Mouse (Mus musculus) left cerebral cortex, postnatal 14 days (tissue): ENCODE data around the gene Agrn. TPM values are rescaled to one million over a fixed set of nuclear protein-coding genes. Genes with fewer than 3 reads are reported as not detected.

ENCODE experiments used
- DNase-seq, 2 experiments: peaks; one replicate each; pipeline ENCODE4 v3.0.0; 2021 to 2022; ENCODE audit warnings: low spot score in 2 of 2, mixed read lengths in 1 of 2
- intact Hi-C: fragments of 180-260 bp; cut with DNase I; formaldehyde crosslinking; loops from one replicate; pipeline ENCODE4 v1.15.1; 2025
- long read RNA-seq, 2 experiments: library from polyadenylated mRNA; stranded (forward); transcript quantifications; one replicate each; pipeline ENCODE4 v2.0.0; 2021
- total RNA-seq, 2 experiments: library from RNA; stranded (reverse); gene quantifications; 2 replicates each; pipeline ENCODE4 v1.2.3; 2021

Gene Agrn
- total RNA-seq: 100 to 1,000 TPM; 184 to 198 TPM
- long read RNA-seq, experiment 1, full-length matches to known transcripts: 3 of 34 reads
- long read RNA-seq, experiment 1, partial matches to known transcripts: 14 of 34 reads
- long read RNA-seq, experiment 1, other reads (novel, unspliced or antisense): 17 of 34 reads
- long read RNA-seq, experiment 2, full-length matches to known transcripts: 3 of 36 reads
- long read RNA-seq, experiment 2, partial matches to known transcripts: 16 of 36 reads
- long read RNA-seq, experiment 2, other reads (novel, unspliced or antisense): 17 of 36 reads

GRCm38 (mm10) chr4:156197131-156197828 is at the start of gene Agrn:
Gene Agrn, minus strand, starts transcription at chr4:156197488.
- intact Hi-C loops: loop anchor here (2.0 kb wide), 1 partner anchor 38 kb away; the partner anchor contains the start of gene Plekhn1
- peak in 1 of 2 experiments; percentile 53 for DNase-seq

- intact Hi-C loops: no loop called here
- no peak for DNase-seq
Measured at GRCm38 (mm10) chr4:156236651-156237447, 39.6 kb upstream of the Agrn start.

- intact Hi-C loops: loop anchor here (2.0 kb wide), 1 partner anchor 39 kb away; the partner anchor contains the start of gene Agrn
- peak; percentile 86 to 91 for DNase-seq
Measured at GRCm38 (mm10) chr4:156235808-156236533, 38.7 kb upstream of the Agrn start, which contains the start of gene Noc2l. Gene Noc2l, plus strand, starts transcription at chr4:156236010.

- intact Hi-C loops: loop anchor here (2.0 kb wide), 1 partner anchor 39 kb away; the partner anchor contains the start of gene Agrn
- no peak for DNase-seq
Measured at GRCm38 (mm10) chr4:156235360-156235770, 38.1 kb upstream of the Agrn start.

- intact Hi-C loops: loop anchor here (2.0 kb wide), 1 partner anchor 38 kb away; the partner anchor contains the start of gene Agrn
Measured at GRCm38 (mm10) chr4:156234701-156235213, 37.5 kb upstream of the Agrn start, which contains the start of gene Plekhn1. Gene Plekhn1, minus strand, starts transcription at chr4:156234857.

GRCm38 (mm10) chr4:156234021-156234501 is 36.8 kb upstream of the Agrn start:
- intact Hi-C loops: loop anchor here (2.0 kb wide), 1 partner anchor 37 kb away; the partner anchor contains the start of gene Agrn
- no peak for DNase-seq

More at GRCm38 (mm10) chr4:156234701-156235213, 37.5 kb upstream of the Agrn start, which contains the start of gene Plekhn1:
- peak; percentile 69 to 81 for DNase-seq

- DNase-seq: no peak
Measured at GRCm38 (mm10) chr4:156228393-156229024, 31.2 kb upstream of the Agrn start.

GRCm38 (mm10) chr4:156227752-156228392 is 30.6 kb upstream of the Agrn start:
- intact Hi-C loops: no loop called here
- DNase-seq: no peak

More at GRCm38 (mm10) chr4:156228393-156229024, 31.2 kb upstream of the Agrn start:
- intact Hi-C loops: no loop called here

GRCm38 (mm10) chr4:156224276-156224675 is 27.0 kb upstream of the Agrn start:
- intact Hi-C loops: no loop called here

GRCm38 (mm10) chr4:156219936-156220335 is 22.6 kb upstream of the Agrn start:
- intact Hi-C loops: no loop called here
- DNase-seq: no peak

More at GRCm38 (mm10) chr4:156224276-156224675, 27.0 kb upstream of the Agrn start:
- DNase-seq: no peak

GRCm38 (mm10) chr4:156217838-156218237 is 20.6 kb upstream of the Agrn start:
- DNase-seq: no peak
- intact Hi-C loops: no loop called here

GRCm38 (mm10) chr4:156217022-156217669 is 19.9 kb upstream of the Agrn start:
- DNase-seq: no peak
- intact Hi-C loops: no loop called here

- no peak for DNase-seq
- intact Hi-C loops: no loop called here
Measured at GRCm38 (mm10) chr4:156216196-156216595, 18.9 kb upstream of the Agrn start.

- no peak for DNase-seq
- intact Hi-C loops: no loop called here
Measured at GRCm38 (mm10) chr4:156215649-156216048, 18.4 kb upstream of the Agrn start, which contains the start of gene Perm1. Gene Perm1, plus strand, starts transcription at chr4:156215868.

GRCm38 (mm10) chr4:156213134-156213533 is 15.8 kb upstream of the Agrn start:
- DNase-seq: no peak
- intact Hi-C loops: no loop called here

- intact Hi-C loops: no loop called here
- DNase-seq: no peak
Measured at GRCm38 (mm10) chr4:156209963-156210635, 12.8 kb upstream of the Agrn start.
